Mouse (Mus musculus) hindbrain, embryonic 15.5 days (tissue): ENCODE results near the gene Pex1. TPM values are rescaled to one million over a fixed set of nuclear protein-coding genes. Genes with fewer than 3 reads are reported as not detected.
"Not testable (repeated sequence)": the region's sequence is repeated elsewhere in the genome, so short reads cannot be mapped to it uniquely, and the experiment has no call there.

Source experiments
- ATAC-seq: fragments of 200-750 bp; cut with Nextera tagmentation; 2 replicates; pipeline ENCODE4 v1.8.0; 2017; ENCODE audit warnings: low read depth, moderate number of reproducible peaks, moderate TSS enrichment; ENCODE audit not compliant: low FRiP score
- H3K27ac ChIP-seq: fragments of 300-500 bp; sonication (generic); replicated peaks from 2 replicates; pipeline ENCODE4 v1.5.1; 2015; ENCODE audit warnings: mild to moderate bottlenecking, inconsistent platforms
- H3K27me3 ChIP-seq: fragments of 300-500 bp; sonication (generic); 2 replicates; pipeline ENCODE4 v1.6.1; 2015; ENCODE audit warnings: control low read depth, inconsistent platforms
- H3K36me3 ChIP-seq: fragments of 300-500 bp; sonication (generic); 2 replicates; pipeline ENCODE4 v1.6.1; 2015; ENCODE audit warnings: control low read depth, inconsistent platforms
- H3K4me1 ChIP-seq: fragments of 300-500 bp; sonication (generic); replicated peaks from 2 replicates; pipeline ENCODE4 v1.6.1; 2015; ENCODE audit warnings: control low read depth, inconsistent platforms
- H3K4me2 ChIP-seq: fragments of 300-500 bp; sonication (generic); 2 replicates; pipeline ENCODE4 v1.6.1; 2015; ENCODE audit warnings: moderate library complexity, mild to moderate bottlenecking, inconsistent platforms
- H3K4me3 ChIP-seq: fragments of 300-500 bp; sonication (generic); 2 replicates; pipeline ENCODE4 v1.5.1; 2015; ENCODE audit warnings: mild to moderate bottlenecking, inconsistent platforms
- H3K9ac ChIP-seq: fragments of 300-500 bp; sonication (generic); 2 replicates; pipeline ENCODE4 v1.6.1; 2015; ENCODE audit warnings: inconsistent platforms
- H3K9me3 ChIP-seq: fragments of 300-500 bp; sonication (generic); 2 replicates; pipeline ENCODE4 v1.6.1; 2016; ENCODE audit warnings: control low read depth, inconsistent platforms
- WGBS: fragments of 180-500 bp; shearing (Covaris S2); methylation state at CpG from one replicate; pipeline ENCODE4 v1.1.7; 2015; 5-methylcytosine and 5-hydroxymethylcytosine counted together
- polyA plus RNA-seq: library from polyadenylated mRNA; unstranded; fragments of >200 nt; fragmentation: Nextera tagmentation; extraction: Ambion mirVana; gene quantifications from 2 replicates; pipeline ENCODE4 v1.2.1, GENCODE M21; 2015

Pex1 gene
- polyA plus RNA-seq, 1 experiment from 2014 or later = 23.0 TPM

DNA sequence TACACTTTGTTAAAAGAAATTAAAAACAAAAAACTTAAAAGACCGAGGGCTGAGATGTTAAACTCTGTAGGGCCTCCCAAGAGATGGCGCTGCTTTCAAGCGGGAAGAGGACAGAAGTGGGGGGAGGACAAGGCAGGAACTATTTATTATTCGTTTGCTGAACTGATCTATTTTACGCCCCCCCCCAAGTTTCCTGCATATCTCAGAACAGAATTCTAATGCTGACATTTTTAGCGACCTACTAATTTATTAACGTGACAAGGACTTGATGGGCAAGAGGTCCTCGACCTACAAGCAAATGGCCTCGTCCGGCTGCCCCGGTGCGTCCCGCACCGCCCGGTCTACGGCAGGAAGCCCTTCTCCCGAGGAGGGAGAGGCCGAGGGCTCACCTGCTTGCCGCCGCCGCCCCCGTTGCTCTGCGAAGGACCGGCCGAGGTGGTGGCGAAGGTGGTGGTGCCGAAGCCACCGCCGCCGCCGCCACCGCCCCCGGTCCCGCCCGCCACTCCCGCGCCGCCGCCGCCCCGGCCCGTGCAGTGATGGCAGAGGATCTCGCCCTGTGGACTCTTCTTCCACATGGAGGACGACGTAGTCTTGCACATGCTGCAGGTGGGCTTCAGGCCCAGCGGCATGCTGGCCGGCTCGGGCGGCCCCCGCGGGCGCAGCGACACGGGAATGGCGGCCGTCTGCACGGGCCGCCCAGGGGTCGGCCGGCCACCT, 51.3 kb downstream of the Pex1 start:
- H3K4me1 ChIP-seq = peaks cover 19% of the 10 kb centered on the region
- no peaks in the 10 kb centered on the region for H3K27me3 ChIP-seq
- ATAC-seq = peak; percentile 81
- peak overlapping the region; percentile 98 for H3K4me3 ChIP-seq
- peaks cover 14% of the 10 kb centered on the region for H3K36me3 ChIP-seq
- H3K27ac ChIP-seq = peak overlapping the region; percentile 90
- WGBS = under 1% methylated on average over 58 of the region's 60 CpGs
- H3K9me3 ChIP-seq = no peaks in the 10 kb centered on the region
- H3K4me2 ChIP-seq = peak overlapping the region; percentile 64
- H3K9ac ChIP-seq = peak overlapping the region; percentile 86

DNA sequence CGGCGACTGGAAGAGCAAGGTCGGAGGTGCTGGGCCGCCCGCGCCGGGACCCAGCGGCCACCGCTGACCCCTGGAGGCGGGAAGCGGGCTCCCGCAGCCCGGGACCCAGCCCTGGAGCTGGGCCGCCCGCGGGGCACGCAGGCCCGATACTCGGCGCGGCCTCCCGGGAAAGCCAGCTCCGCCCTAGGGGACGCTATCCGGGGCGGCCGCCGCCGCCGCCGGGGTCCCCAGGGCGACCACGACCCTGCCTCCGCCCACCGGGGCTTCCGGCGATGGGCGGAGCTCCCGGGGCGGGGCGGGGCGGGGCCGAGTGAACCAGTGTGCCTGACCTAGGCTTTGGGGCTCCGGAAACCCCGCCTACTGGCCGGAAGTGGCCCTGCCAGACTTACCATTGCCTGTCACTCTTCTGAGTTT, 51.8 kb downstream of the Pex1 start:
- Histone ChIP-seq H3K9me3 (no peaks in the 10 kb centered on the region), H3K9ac (peak overlapping the region; percentile 86), H3K4me3 (peak overlapping the region; percentile 98), H3K4me1 (peaks cover 19% of the 10 kb centered on the region), H3K4me2 (peak overlapping the region; percentile 64), H3K27me3 (no peaks in the 10 kb centered on the region), H3K27ac (peak overlapping the region; percentile 90), H3K36me3 (peaks cover 12% of the 10 kb centered on the region)
- peak; percentile 95 for ATAC-seq
- 0% methylated on average over 34 of the region's 46 CpGs for WGBS

DNA sequence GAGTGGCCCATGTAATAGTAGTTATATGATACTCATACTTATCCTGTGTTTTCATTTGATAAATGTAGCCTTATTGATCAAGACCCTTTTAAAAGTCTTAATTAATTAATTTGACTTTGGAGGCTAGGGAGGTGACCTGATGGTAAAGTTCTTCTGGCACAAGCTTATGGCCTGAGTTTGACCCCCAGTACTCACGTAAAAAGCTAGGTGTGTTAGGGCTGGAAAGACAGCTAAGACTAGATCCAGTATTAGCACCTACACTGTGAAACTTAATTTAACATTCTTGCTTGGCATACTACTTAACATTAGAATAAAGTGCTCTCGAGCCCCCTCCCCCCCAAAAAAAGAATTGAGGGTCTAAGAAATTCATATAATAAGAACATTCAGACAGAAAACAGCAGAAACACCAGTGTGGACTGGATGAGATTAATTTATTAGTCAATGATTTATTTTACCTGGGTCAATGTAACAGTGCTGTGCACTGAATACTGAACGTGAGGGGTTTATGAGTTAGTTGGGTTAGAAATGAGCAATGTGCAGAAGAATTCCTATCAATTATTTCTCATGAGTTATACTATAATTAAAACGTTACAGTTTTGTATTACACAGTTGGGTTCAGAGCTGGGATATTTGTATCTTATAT, 52.5 kb downstream of the Pex1 start:
- Histone ChIP-seq H3K9me3 (no peaks in the 10 kb centered on the region), H3K9ac (no peak overlapping the region), H3K4me3 (0 out of 2 replicates have a peak overlapping the region, but pooled peaks have one; percentile 7), H3K27ac (no peak overlapping the region), H3K36me3 (peaks cover 9% of the 10 kb centered on the region), H3K4me1 (peaks cover 19% of the 10 kb centered on the region), H3K27me3 (no peaks in the 10 kb centered on the region), H3K4me2 (peak overlapping the region; percentile 64)
- peak; percentile 16; the same call in 1 of the 2 replicates for ATAC-seq
- 55% methylated on average over 4 of the region's 4 CpGs for WGBS

DNA sequence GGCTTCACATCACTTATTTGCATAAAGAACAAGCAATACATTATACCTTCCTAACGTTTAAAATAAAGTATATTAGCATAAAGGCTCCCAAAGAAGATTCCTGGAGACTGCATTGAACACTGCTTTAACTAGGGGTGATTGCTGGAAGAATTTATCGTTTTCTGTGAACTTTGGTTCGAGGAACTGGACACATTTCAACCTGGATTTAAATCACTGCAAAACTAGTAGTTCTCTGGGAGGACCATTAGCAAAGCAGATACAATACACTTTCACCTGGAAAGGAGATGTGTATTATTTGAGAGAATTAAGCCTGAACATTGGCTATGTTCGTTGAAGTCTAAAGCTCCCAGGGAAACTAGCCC, 53.0 kb downstream of the Pex1 start:
- 80% methylated on average over 4 of the region's 4 CpGs for WGBS

DNA sequence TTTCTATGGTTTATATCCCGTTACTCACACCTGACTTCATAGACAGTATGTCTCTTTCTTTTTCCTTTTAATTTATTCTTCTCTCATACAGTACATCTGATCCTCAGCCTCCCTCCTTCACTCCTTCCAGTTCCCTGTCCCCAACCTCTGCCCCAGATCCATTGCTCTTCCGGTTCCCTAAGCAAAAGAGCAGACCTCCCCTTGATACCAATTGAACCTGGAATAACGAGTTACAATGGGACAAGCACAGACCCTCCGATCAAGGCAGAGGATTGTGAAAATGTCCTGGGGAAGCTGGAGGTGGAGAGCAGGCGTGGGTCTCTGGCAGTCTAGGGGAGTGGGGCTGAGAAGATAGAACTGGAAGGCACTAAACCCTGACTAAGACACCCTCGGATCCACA, 55.0 kb downstream of the Pex1 start, which contains the start of gene Tmbim7:
Gene Tmbim7, plus strand, starts transcription at position 301 of the 400 bp plus-strand sequence.
- Histone ChIP-seq H3K4me3 (no peak within 1 kb of the TSS), H3K9me3 (no peaks in the 10 kb centered on the region), H3K27ac (no peak within 1 kb of the TSS), H3K4me1 (peaks cover 10% of the 10 kb centered on the region), H3K4me2 (no peak within 1 kb of the TSS), H3K27me3 (no peaks in the 10 kb centered on the region), H3K36me3 (no peaks in the 10 kb centered on the region), H3K9ac (no peak within 1 kb of the TSS)
- 77% methylated on average over 6 of the region's 6 CpGs for WGBS
- no peak for ATAC-seq

More for the DNA sequence above, 53.0 kb downstream of the Pex1 start:
- no peak for ATAC-seq
- no peak overlapping the region for H3K27ac ChIP-seq
- H3K27me3 ChIP-seq = no peaks in the 10 kb centered on the region
- H3K36me3 ChIP-seq = peaks cover 6% of the 10 kb centered on the region
- peaks cover 19% of the 10 kb centered on the region for H3K4me1 ChIP-seq
- H3K9ac ChIP-seq = no peak overlapping the region
- no peaks in the 10 kb centered on the region for H3K9me3 ChIP-seq
- no peak overlapping the region for H3K4me2 ChIP-seq
- no peak overlapping the region for H3K4me3 ChIP-seq

DNA sequence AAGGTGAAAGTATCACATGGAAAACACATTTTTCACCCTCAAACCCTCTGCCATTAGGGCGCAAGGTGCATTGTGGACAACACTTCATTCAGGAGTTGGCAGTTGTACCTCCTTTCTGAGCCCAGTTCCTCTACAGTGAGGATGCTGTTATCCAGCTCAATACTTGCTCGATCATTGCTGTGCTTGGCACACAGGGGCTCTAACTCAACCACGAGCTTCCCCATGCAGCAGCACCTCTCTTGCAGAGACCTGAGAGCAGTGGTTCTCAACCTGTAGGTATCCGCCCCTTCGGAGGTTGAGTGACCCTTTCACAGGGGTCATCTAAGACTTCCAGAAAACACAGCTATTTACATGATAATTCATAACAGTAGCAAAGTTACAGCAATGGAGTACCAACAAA, 55.8 kb downstream of the Pex1 start:
- 92% methylated on average over 5 of the region's 5 CpGs for WGBS
- ATAC-seq = no peak
- Histone ChIP-seq H3K27me3 (no peaks in the 10 kb centered on the region), H3K4me1 (peaks cover 5% of the 10 kb centered on the region), H3K9me3 (no peaks in the 10 kb centered on the region), H3K36me3 (no peaks in the 10 kb centered on the region), H3K27ac (no peak overlapping the region), H3K4me2 (no peak overlapping the region), H3K9ac (no peak overlapping the region), H3K4me3 (no peak overlapping the region)

DNA sequence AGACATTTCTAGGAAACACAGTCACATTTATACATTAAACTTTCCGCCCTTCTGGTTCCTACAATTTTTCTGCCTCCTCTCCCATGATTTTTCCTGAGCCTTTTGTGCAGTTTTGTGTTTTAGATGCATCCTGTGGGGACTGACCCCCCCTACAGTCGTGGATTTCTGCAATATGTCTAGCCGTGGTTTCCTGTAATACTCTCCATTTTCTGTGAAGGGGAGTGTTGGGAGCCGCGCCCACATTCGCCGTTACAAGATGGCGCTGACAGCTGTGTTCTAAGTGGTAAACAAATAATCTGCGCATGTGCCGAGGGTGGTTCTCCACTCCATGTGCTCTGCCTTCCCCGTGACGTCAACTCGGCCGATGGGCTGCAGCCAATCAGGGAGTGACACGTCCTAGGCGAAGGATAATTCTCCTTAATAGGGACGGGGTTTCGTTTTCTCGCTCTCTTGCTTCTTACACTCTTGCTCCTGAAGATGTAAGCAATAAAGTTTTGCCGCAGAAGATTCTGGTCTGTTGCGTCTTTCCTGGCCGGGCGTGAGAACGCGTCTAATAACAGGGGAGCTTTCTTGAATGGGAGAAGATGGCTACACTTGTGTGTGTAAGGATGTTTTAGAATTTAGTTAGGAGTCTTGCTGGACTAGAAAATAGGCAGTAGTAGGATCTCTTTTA, 57.2 kb downstream of the Pex1 start:
- not testable (repeated sequence) for H3K27me3 ChIP-seq, H3K4me3 ChIP-seq, H3K27ac ChIP-seq, H3K4me1 ChIP-seq, ATAC-seq, H3K4me2 ChIP-seq, H3K36me3 ChIP-seq, H3K9ac ChIP-seq, H3K9me3 ChIP-seq
- 93% methylated on average over 19 of the region's 25 CpGs for WGBS

DNA sequence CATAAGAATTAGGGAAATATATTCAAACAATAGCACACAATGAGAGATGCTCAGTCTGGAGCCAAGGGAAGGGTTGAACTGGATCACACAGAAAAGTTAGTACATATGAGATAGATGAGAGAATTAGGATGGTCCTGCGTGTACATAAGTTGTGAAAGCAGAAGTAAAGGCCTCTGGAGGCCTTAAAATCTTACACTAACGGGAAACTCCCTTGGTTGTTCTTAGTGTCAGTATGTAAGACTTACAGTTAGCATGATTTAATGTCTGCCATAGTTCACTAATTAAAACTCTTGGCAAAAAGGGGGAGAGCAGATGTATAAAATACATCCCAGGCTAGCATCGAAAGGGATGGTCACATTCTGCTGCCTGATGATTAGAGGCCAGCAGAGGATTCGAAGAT, 57.9 kb downstream of the Pex1 start:
- Histone ChIP-seq H3K4me1 (no peaks in the 10 kb centered on the region), H3K4me2 (no peak overlapping the region), H3K4me3 (no peak overlapping the region), H3K9ac (no peak overlapping the region), H3K36me3 (no peaks in the 10 kb centered on the region), H3K9me3 (no peaks in the 10 kb centered on the region), H3K27me3 (no peaks in the 10 kb centered on the region), H3K27ac (no peak overlapping the region)
- WGBS = 93% methylated on average over 4 of the region's 4 CpGs
- ATAC-seq = no peak

DNA sequence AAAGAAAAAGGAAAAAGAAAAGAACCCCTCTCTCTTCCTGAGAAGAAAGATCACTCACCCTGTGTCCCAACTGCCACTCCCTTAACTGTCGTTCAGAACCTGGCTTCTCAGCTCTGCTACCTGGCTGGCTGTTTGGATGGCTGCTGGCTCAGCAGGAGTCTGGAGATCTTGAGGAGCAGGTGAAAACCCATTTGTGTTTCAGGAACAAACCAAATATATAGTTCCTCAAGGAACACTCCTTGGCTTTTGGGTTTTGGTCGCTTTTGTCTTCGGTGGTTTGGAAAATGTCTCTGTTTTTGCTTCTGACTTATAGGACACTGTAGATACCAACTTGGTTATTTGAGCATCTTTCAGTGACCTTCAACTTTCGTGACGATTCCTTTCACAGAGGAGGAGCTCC, 61.2 kb downstream of the Pex1 start, which contains the start of gene Gatad1:
Gene Gatad1, minus strand, starts transcription at position 101 of the 400 bp plus-strand sequence.
- WGBS = 81% methylated on average over 5 of the region's 5 CpGs
- Histone ChIP-seq H3K27me3 (no peaks in the 10 kb centered on the region), H3K36me3 (no peaks in the 10 kb centered on the region), H3K4me3 (no peak within 1 kb of the TSS), H3K9ac (no peak within 1 kb of the TSS), H3K27ac (no peak within 1 kb of the TSS), H3K9me3 (no peaks in the 10 kb centered on the region), H3K4me2 (no peak within 1 kb of the TSS), H3K4me1 (no peaks in the 10 kb centered on the region)
- ATAC-seq = no peak

DNA sequence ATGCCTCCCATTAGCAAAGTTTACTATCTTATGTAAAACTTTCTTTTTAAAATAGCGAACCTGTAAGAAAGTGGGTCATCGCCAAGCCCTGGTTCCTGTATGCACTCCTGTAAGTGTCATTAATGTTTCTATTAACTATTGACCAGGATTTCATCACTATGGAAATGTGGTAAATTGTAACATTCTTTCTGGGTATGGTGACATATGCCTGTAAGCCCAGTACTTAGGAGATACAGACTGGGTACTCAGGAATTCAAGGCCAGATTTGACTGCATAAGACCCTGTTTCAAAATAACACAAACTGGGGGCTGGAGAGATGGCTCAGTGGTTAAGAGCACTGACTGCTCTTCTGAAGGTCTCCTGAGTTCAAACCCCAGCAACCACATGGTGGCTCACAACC, 69.4 kb downstream of the Pex1 start:
- Histone ChIP-seq H3K9me3 (no peaks in the 10 kb centered on the region), H3K27ac (no peak overlapping the region), H3K4me1 (no peaks in the 10 kb centered on the region), H3K9ac (no peak overlapping the region), H3K36me3 (no peaks in the 10 kb centered on the region), H3K4me2 (no peak overlapping the region), H3K27me3 (no peaks in the 10 kb centered on the region), H3K4me3 (no peak overlapping the region)
- WGBS = 98% methylated on average over 2 of the region's 2 CpGs
- ATAC-seq = no peak

DNA sequence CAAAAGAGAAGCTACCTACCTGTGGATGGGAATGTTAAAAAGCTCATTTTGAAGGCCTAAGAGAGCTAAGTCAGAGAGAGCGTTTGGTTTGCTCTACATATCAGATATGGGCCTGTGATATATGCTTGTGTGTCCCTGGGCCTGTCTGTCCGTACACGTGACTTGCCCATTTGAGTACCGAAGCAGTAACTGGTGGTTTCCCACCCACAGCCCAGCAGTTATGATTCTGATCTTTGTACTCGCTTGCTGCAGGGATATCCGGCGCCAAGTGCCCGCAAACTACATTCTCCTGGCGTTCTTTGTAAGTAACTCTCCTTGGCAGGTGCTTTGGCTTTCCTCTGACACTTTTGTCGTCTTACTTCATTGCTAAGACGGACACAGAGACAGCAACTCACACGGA, 70.7 kb downstream of the Pex1 start:
- WGBS = 90% methylated on average over 12 of the region's 12 CpGs
- no peaks in the 10 kb centered on the region for H3K4me1 ChIP-seq
- no peak overlapping the region for H3K4me3 ChIP-seq
- H3K4me2 ChIP-seq = no peak overlapping the region
- H3K27ac ChIP-seq = no peak overlapping the region
- H3K27me3 ChIP-seq = no peaks in the 10 kb centered on the region
- H3K9me3 ChIP-seq = no peaks in the 10 kb centered on the region
- no peak for ATAC-seq
- no peaks in the 10 kb centered on the region for H3K36me3 ChIP-seq
- H3K9ac ChIP-seq = no peak overlapping the region

DNA sequence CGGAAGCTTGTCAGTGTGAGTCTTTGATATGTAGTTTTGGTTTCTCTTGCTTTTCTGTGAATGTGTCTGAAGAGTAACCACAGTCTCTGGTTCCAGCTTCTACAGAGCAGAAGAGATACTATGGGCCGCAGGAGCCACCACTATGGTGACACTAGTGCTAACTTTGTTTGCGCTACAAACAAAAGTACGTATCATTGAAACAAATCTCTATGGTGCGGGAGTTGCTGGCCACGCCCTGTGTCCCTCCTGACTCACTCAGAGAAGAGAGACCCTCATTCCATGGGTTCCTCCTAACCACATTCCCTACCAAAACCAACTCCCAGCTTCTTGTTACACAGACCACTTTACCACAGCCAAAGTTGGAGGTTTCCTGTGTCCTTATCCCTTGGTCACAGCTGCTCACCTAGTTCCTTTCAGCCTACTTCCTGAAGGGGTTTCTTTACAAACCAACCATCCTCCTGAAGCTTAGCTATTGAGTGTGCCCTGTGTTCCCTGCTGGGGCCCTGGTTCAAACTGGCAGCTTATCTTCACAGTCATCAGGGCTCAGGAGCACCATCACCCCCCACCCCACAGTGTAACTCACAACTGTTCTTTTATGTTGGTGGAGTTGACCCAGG, 74.2 kb downstream of the Pex1 start:
- Histone ChIP-seq H3K27me3 (no peaks in the 10 kb centered on the region), H3K4me3 (no peak overlapping the region), H3K27ac (no peak overlapping the region), H3K9me3 (no peaks in the 10 kb centered on the region), H3K9ac (no peak overlapping the region), H3K4me2 (no peak overlapping the region), H3K4me1 (no peaks in the 10 kb centered on the region), H3K36me3 (no peaks in the 10 kb centered on the region)
- 92% methylated on average over 6 of the region's 6 CpGs for WGBS
- no peak for ATAC-seq
